7 mouse cellular contexts compared by ENCODE assay signal in the genomic region with DNA sequence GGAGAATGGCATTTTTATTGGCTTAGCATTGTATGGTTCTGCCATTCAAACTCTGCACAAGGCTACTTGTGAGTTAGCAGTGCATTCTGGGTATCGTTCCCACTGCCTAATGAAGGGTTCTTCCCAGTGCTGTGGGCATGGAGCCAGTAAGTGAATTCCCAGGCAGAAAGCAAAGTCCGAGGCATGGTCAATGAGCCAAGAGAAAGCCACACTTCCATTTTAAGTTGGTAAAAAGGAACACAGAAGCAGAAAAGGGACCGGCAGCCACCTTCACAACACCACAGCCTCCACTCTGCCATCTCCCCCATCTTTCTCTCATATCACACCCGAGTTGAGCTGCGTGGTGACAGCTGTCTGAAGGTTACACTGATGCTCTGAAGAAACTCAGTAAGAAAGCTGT.
DNase-seq lines count a peak whose midpoint lies in the region; ATAC-seq and TF ChIP-seq lines count a peak whose summit lies in the region.

No protein-coding gene starts in this region.

- peak overlapping the region; percentile 64 for H3K27ac ChIP-seq in heart, adult 2 months
- 0 out of 2 replicates have a peak overlapping the region, but pooled peaks have one; percentile 16 for H3K27ac ChIP-seq in kidney, embryonic 15.5 days
- peak overlapping the region; percentile 44 for H3K27ac ChIP-seq in midbrain, postnatal 0 days (ENCODE audit: low read depth, low read length)

- no peaks in the 10 kb centered on the region for H3K79me2 ChIP-seq in heart, adult 2 months (replicated peaks; ENCODE audit: control insufficient read depth, insufficient read depth, low read length)

- no peak for ATAC-seq in kidney, embryonic 15.5 days (replicated peaks; ENCODE audit: low FRiP score)
- ATAC-seq in midbrain, postnatal 0 days (ENCODE audit: low FRiP score) = no peak

- no peaks in the 10 kb centered on the region for H3K27me3 ChIP-seq in heart, adult 2 months (ENCODE audit: control insufficient read depth, insufficient read depth, low read length)
- peaks cover 13% of the 10 kb centered on the region for H3K27me3 ChIP-seq in kidney, embryonic 15.5 days
- H3K27me3 ChIP-seq in midbrain, postnatal 0 days (ENCODE audit: insufficient read depth, low read length) = no peaks in the 10 kb centered on the region

- H3K9me3 ChIP-seq in kidney, embryonic 15.5 days (replicated peaks) = no peaks in the 10 kb centered on the region
- H3K9me3 ChIP-seq in midbrain, postnatal 0 days (ENCODE audit: low read length) = no peaks in the 10 kb centered on the region

- TF ChIP-seq CTCF in heart, adult 2 months (IDR thresholded peaks at IDR 0.05) = no peak
- TF ChIP-seq CTCF in midbrain, postnatal 0 days (IDR thresholded peaks at IDR 0.05) = no peak

- 0 out of 2 replicates have a peak overlapping the region, but pooled peaks have one; percentile 15 for H3K4me3 ChIP-seq in heart, adult 2 months
- no peak overlapping the region for H3K4me3 ChIP-seq in kidney, embryonic 15.5 days (replicated peaks)
- H3K4me3 ChIP-seq in midbrain, postnatal 0 days (ENCODE audit: low read depth, low read length) = no peak overlapping the region

- H3K4me1 ChIP-seq in heart, adult 2 months (ENCODE audit: control insufficient read depth, insufficient read depth, low read length) = peaks cover 5% of the 10 kb centered on the region
- H3K4me1 ChIP-seq in kidney, embryonic 15.5 days = peaks cover 7% of the 10 kb centered on the region; the same call in 1 of the 2 replicates
- H3K4me1 ChIP-seq in midbrain, postnatal 0 days (ENCODE audit: insufficient read depth, low read length) = peaks cover 9% of the 10 kb centered on the region; the same call in 1 of the 2 replicates

- 0 out of 2 replicates have a peak, but pooled peaks have one; percentile 50 for TF ChIP-seq EP300 in heart, adult 2 months (IDR thresholded peaks at IDR 0.05; ENCODE audit: insufficient read depth, low read depth, low read length)

- intact Hi-C loops in heart, adult 2 months (cut with DNase I) = no loop called here

- peak overlapping the region; percentile 42 for H3K9ac ChIP-seq in heart, adult 2 months (ENCODE audit: low read depth, low read length)
- H3K9ac ChIP-seq in kidney, embryonic 15.5 days = no peak overlapping the region
- H3K9ac ChIP-seq in midbrain, postnatal 0 days (replicated peaks; ENCODE audit: low read length, poor library complexity, severe bottlenecking) = no peak overlapping the region

- DNase-seq in Muller cell, postnatal 12 days (ENCODE audit: inconsistent ontology term) = peak; percentile 69
- DNase-seq in NIH3T3 (ENCODE audit: low read depth) = peak; percentile 33
- peak; percentile 73 to 75 for DNase-seq in heart, adult 2 months
- DNase-seq in midbrain, postnatal 0 days (ENCODE audit: low spot score) = peak; percentile 79
- no peak for DNase-seq in ovary, postnatal 14 days (ENCODE audit: low spot score)
- DNase-seq in B cell, adult 2 months = no peak

- TF ChIP-seq POLR2A in heart, adult 2 months (IDR thresholded peaks at IDR 0.05; ENCODE audit: insufficient read depth, low read depth, low read length) = no peak

- no peaks in the 10 kb centered on the region for H3K36me3 ChIP-seq in heart, adult 2 months (ENCODE audit: control insufficient read depth, insufficient read depth, low read length)
- no peaks in the 10 kb centered on the region for H3K36me3 ChIP-seq in kidney, embryonic 15.5 days
- no peaks in the 10 kb centered on the region for H3K36me3 ChIP-seq in midbrain, postnatal 0 days (ENCODE audit: insufficient read depth, low read length)

- H3K4me2 ChIP-seq in kidney, embryonic 15.5 days = no peak overlapping the region
- no peak overlapping the region for H3K4me2 ChIP-seq in midbrain, postnatal 0 days (ENCODE audit: low read depth, low read length, poor library complexity, severe bottlenecking)

- WGBS in heart, adult 2 months = 18% methylated on average over 5 of the region's 5 CpGs
- 61% methylated on average over 5 of the region's 5 CpGs for WGBS in kidney, embryonic 15.5 days
- 52% methylated on average over 5 of the region's 5 CpGs for WGBS in midbrain, postnatal 0 days

Comparison
In these comparisons a context has a peak if more than half of its experiments do, and no peak if none do; other contexts are left out.
1. DNase-seq: peak in Muller cell, postnatal 12 days (single experiment), NIH3T3 (single experiment), heart, adult 2 months (2 of 2) and midbrain, postnatal 0 days (single experiment); none in ovary, postnatal 14 days (single experiment) and B cell, adult 2 months (0 of 2).
2. Peak in every context shown above with its lines, with median percentiles within 50 percentile points of each other: H3K27ac ChIP-seq.